Mouse (Mus musculus): ENCODE results near the gene Rpn2. TPM values are rescaled to one million over a fixed set of nuclear protein-coding genes. Genes with fewer than 3 reads are reported as not detected.

The Rpn2 gene
- total RNA-seq, 2 experiments from 2014 or later, result 91.4 to 104 TPM

DNA sequence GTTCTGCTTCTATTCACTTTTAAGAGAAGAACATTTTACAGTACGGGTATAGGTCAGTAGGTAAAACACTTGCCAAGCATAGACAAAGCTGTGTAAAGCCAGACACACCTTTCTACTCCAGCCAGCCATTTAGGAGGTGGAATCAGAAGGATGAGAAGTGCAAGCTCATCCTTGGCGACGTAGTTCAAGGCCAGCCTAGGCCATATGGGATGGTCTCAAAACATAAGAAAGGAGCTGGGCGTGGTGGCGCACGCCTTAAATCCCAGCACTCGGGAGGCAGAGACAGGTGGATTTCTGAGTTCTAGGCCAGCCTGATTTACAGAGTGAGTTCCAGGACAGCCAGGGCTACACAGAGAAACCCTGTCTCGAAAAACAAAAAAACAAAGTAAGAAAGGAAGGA, 30.8 kb downstream of the Rpn2 start:
- no peak for DNase-seq

DNA sequence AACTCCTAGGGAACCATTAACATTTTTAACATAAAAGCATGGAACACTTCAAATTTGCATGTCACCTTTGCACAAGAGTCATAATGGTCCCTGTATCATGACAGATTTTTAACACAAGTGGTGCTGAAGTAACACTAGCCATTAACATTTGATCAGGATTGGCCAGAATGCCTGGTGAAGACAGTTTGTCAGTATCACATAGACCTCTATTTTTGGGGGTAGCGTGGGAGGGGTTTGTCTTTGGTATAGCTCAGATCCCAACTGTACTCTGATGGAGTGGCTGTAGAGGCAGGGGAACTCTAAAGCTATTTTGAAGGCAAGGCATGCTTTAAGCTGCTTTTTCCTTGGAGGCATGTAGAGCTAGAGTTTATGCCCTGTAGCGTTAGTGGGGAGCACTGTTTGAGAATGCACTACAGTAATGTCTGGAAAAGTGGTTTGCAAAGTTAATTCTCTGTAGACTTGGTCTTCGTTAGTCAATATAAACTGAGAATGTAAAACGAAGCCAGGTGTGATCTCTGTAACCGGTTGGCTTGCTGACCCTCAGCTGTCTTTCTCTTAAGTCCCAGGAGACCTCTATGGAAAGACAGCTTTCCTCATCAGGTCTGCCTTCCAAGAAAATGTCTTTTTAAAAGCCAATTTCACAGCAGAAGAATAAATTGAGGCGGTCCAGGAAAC, 32.3 kb downstream of the Rpn2 start:
- no peak for DNase-seq

DNA sequence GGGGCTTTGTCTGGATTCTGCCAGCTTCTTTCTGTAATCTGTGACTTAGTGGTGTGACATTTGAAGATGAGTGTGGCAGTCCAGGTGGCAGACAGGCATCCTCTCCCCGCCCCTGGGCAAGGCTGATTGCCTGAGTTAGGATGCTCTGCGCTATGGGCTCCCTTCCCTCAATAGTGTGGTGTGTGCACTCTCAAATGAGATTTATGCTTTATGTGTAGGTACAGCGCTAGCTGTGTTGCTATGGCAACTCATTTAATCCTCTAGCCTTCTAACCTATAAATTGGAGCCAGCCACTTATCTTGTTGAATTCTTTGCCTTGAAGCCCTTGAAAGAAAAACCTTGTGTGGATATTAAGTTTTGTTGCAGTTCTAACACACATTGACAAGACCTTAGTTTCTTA, 34.9 kb downstream of the Rpn2 start:
- no peak for DNase-seq

DNA sequence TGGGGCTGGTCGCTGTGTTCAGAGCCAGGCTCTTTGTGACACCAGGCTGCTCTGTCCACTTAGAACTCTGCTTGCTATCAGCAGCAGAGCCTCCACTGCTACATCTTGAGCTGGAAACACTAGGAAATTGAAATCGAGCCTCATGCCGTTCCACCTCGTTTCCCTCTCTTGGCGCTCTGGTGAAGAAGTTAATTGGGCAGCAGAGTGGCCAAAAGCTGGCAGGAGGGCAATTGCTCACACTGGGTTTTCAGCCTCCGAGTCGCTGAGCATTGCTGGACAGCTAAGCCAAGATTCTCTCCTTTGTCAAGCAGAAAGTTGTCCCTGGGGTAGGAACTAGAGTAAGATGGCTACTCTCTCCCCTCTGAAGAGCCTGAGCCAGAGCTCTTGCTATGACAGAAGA, 35.5 kb downstream of the Rpn2 start:
- no peak for DNase-seq

DNA sequence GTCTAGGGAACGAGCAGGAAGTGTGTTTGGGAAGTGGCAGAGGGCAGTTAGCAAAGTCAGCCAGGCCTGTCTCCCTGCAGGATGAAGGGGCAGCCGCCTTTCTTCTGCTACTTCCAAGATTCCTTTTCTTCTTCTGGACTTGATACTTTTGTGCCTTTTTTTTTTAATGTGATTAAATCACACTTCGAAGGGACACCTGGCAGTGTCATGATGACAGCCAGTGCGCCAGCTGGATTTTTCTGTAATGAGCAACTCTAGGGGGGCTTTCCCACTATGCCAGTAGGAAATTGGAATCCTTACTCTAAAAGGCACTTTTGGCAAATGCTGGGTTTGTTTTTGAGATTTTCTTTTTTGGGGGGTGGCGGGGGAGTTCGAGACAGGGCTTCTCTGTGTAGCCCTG, 36.7 kb downstream of the Rpn2 start:
- no peak for DNase-seq

DNA sequence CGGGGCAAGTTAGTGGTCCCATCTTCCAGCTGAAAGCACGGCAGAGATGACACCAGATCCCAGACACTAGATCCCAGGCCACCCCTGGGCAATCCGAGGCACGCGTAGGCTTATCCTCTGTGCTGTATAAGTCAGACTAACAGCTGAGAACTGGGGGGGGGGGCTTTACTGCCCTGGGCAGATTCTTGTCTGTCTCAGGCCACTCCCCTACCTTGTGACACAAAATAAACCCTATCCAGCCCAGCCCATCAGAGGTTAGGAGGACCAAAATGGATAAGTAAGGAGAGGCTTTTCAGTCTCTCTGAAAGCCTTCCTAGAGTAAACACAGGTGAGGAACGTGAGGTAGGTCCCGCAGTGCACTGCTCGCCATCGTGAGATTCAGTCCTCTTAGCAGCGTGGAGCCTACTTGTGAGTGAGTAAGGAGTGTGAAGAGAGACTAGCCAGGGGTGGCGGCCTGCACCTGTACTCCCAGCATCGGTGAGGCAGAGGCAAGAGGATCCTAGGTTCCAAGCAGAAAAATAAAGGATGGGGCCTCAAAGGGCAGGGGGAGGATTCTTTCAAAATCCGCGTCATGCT, 37.6 kb downstream of the Rpn2 start:
- DNase-seq, result no peak

DNA sequence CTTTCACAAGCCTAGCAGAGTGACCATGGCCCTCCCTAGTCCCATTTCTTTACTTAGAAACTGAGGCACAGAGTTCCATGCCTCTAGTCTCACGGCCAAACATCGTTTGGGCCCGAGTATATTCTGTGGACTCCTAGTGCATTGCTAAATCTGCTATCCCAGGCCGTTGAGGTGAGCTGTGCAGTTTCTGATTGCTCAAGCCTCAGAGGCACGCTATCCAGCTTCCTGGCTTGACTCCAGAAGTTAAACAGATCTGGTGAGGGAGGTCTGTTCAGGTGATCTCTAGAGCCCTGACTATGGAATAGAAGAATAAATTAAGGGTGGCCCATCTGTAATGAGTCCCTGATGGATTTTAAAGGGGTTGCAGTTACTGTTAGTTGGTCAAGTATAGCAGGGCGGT, 38.4 kb downstream of the Rpn2 start:
- DNase-seq, result no peak

DNA sequence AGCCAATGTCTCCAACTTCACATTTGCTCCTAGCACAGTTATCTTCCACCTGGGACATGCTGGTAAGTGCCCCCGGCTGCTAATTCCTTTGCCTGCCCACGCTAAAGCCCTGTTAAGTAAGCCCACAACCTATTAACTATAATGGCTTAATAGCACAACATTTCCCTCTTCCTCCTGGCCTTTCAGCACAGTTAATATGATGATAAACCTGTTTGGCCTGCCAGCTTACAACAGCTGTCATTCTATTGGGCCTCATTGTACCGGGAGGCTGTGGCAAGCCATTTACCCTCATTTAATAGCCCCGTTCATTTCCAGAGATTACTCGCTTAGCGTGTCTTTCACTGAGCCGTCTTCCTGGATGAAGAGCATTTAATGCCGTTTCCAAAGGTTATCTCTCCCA, 41.3 kb downstream of the Rpn2 start:
- no peak for DNase-seq

DNA sequence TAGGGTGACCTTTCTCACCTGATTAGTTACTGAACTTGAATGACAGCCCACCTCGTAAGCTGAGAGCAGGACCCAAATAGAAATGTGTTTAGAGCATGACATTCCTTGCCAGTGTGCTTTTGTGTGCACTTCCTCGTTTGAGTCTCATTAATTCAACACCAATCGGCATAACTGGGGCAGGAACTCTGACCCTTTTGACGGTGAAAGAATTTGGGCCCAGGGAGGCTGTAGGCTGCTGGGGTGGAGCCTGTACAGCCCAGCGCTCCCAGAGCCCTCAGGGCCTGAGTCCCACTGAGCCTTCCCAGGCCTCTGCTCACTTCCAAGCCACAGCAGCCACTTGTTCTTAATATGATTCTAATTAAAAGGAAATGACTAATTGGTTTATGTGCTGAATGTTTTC, 42.1 kb downstream of the Rpn2 start:
- DNase-seq, result no peak

DNA sequence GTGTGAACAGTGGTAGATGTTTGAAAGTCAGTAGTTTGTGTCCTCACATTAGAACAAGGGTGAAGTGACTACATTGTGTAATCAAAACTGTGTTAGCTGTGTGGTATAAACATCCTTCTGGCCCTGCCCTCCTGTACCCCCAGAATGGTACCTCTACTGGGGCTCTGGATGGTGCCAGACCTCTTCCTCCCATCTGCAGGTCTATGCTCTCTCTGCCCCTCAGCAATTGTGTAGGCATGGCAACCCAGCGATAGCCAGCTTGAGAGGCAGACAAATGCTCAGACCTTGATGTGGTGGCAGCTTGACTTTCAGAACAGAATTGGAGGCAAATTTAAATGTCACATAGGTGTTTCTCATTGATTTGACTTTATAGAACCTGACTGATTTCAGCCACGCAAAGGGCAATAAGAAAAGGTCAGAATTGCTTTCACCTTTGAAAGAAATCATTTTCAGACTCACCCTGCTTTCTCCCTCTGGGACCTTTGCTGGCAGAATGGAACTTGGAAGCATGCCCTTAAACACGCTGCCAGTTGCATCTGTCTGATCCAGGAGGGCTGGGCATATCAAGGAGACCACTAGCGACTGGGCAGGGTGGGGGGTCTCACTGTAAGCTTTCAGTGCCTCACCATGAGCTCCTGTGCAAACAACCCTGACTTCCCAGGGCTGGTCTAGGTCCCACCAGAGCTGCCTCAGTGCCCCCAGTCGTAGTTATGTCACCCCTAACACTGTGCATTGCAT, 43.4 kb downstream of the Rpn2 start:
- no peak for DNase-seq

DNA sequence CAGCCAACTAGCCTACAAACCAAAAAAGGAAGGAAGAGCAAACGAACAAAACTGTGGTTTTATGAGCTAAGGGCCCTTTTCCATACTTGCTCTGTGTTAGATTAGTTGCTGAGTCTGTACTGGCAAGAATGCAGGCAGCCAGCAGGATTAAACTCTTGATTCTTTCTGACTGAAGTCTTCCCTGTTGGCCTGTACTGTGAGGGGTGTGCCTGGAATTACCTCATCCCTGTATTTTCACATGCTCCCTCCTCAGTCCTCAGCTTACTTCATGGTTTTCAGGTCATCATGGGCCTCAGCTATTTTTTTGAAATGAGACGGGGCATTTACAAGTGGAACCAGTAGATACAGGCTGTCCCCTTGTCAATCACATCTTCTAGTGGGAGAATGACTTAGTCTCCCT, 46.4 kb downstream of the Rpn2 start:
- DNase-seq, result peak in 1 of 2 experiments; percentile 12

DNA sequence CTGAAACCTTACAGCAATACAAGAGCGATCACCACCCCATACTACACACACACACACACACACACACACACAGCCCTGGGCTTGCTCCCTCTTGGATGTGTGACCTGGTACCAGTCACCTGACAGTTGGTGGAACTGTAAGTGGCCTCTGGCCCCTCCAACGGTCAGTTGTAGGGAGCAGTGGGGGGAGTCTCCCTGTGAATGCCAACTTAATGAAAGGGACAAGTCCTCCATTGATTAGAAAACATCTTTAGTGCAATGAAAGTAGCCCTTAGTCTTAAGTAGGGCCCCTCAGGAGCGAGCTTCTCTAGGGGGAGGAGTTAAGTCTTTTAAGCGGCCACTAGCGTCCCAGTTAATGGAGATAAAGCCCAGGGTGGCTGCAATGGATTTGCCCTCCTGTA, 49.3 kb downstream of the Rpn2 start:
- no peak for DNase-seq

DNA sequence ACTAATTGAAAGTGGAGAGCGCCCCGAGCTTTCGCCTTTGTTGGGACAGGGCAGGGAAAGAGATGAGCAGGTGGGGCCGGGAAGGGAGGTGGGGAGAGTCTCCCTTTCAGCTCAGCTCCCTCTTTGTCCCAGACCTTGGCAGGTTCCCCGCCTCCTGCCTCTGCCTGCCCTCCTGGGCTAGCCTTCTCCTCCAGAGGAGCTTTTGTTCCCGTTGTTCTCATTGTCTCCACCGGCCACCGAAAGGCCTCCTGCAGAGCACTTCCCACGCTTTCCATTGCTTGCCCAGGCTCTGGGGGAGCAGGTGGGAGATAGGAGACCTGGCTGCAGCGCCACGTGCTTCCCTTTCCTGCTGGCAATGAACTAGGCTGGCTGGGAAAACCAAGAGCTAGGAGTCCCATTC, 49.8 kb downstream of the Rpn2 start:
- no peak for DNase-seq

DNA sequence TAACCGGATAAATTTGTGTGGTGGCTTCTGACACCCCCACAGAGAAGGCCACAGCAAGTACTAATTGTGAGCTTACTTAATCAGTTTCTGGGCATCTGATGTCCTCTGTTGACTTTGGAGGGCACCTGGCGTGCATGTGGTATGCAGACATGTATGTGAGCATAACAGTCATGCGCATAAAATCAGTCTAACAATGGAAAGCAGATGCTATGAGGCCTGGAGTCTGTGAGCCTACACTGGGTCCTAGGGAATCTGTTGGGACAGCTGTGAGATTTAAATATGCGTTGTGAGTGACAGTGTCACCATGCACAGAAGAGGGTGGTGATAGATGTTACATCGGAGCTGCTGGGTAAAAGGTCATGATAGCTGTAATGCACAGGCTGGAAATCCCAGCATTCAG, 53.2 kb downstream of the Rpn2 start:
- DNase-seq, result no peak

DNA sequence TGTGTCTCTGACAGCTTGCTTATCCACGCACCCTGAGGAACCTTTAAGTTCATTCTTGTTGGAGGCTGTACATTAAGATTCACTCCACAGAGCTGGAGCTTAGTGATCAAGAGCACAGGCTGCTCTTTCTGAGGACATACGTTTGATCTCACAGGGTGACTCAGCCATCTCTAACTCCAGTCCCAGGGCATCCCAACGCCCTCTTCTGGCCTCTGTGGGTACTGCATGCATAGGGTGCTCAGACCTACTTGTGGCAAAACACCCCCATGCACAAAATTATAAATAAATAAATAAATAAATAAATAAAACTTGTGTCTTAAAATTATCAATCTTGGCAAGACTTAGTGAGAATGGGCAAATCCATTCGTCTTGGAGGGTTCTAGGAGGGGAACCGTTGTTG, 59.8 kb downstream of the Rpn2 start:
- peak; percentile 15 to 65 for DNase-seq

DNA sequence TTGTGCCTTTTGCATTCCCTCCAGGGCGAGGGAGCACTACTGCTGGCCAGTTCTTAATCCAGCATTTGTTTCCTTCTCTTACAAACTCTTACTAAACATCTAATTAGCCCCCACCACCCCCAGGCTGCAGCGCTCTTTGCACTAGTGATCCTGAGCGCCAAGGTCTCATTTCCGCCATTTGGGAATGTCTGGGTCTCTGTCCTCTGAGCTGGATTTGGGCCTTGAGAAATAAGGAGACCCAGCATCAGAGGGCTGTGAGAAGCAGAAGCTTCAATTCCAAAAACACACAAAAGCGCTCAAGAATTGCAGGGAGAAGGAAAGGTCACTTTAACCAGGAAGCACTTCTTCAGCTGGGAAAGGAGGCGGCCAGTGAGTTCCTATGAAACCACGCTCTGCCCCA, 60.7 kb downstream of the Rpn2 start:
- no peak for DNase-seq

DNA sequence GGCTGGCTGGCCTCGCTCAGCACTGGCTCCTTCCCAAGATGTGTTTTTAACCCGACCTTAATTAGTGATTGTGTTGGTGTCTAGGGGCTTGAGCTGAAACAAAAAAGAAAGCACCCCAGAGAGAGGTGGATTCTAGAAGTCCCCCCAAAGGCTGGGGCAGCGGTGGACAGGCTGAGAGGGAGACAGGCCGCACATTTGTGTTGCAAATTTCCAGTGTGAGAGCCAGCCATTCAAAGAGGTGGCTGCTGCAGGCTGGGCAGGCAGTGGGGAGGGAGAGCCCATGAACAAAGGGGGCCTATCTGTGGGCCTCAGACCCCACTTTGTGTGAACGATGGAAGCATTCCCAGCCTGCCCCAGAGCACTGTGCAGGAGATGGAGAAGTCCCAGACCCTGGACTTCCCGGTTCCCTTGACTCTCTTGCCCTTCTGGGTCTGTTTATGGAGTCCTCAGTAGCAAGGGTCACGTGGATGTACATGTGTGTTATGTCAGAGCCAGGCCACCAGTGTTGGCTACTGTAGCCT, 61.5 kb downstream of the Rpn2 start:
- peak; percentile 38 to 45 for DNase-seq

DNA sequence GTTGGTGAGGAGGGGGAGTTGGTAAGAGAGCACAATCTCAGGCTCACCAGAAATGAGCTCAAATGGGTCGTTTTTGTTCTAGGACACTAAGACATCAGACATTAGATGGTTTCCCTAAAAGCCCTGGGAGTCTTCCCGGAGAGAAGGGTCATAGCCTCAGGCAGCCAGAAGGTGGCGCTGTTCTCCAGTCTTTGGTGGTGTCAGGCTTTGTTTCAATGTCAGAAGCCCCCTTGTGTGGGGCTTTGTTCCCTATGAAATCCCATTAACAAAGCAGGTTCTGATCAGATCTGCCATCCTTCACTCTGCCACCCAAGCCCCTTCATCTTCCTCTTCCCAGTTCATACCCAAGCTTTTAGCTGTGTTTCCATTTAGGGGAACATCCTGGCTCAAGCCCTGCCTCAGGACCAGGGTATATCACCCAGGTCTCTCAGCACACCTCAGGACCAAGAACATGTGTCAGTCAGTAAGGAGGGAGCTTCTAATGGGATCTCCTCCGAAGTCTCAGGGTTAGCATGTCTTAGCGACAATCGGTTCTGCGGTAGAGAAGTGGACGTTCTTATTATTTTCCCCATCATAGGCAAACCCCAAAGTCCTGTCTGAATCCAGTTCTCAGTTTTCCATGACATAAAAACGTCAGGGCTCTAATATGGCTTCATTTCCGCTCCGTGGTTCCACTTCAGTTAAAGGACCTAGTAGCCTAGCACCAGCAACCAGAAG, 62.9 kb downstream of the Rpn2 start:
- DNase-seq, result peak; percentile 42 to 79

DNA sequence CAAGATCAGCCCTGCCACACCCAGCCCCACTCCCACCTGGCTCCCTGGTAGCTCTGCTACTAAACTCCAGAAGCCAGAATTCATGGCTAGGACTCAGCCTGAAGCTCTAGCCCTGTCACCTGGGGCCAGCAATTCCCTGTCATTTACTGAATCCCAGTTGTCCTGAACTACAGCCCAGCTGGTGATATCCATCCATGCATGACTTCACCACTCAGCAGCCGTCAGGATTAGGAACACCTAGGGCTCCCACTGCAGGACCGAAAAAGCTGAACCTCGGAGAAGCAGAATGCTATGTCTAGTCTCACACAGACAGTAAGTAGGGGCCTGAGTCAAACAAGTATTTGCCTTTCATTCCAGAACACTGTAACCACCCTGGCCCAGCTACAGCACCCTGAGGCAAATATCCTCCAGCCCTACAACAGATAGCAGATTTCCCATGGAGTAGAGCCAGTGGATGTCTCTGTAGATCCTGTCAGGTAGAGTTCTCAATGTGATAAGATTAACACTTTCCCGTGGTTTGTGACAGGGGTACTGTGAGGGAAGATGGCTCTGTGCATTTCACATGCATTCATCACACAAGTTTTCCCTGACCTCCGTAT, 63.6 kb downstream of the Rpn2 start:
- no peak for DNase-seq

DNA sequence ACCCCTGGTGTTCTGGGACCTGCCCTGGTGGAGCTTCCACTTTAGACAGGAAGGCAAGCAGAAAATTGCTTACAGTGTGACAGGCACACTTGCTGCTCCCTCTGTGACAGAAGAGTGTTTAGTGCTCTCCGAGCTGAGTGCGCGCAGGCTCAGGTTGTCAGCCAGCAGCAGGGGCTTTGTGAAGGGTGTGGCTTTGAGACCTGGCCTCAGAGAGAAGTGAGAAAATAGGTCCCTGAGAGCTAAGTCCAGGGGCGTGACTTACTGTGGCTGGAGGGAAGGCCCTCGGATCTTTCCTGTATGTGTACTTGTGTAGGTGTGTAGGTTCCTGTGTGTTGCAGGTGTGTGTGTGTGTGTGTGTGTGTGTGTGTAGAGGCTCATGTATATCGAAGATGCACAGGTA, 64.5 kb downstream of the Rpn2 start:
- no peak for DNase-seq

DNA sequence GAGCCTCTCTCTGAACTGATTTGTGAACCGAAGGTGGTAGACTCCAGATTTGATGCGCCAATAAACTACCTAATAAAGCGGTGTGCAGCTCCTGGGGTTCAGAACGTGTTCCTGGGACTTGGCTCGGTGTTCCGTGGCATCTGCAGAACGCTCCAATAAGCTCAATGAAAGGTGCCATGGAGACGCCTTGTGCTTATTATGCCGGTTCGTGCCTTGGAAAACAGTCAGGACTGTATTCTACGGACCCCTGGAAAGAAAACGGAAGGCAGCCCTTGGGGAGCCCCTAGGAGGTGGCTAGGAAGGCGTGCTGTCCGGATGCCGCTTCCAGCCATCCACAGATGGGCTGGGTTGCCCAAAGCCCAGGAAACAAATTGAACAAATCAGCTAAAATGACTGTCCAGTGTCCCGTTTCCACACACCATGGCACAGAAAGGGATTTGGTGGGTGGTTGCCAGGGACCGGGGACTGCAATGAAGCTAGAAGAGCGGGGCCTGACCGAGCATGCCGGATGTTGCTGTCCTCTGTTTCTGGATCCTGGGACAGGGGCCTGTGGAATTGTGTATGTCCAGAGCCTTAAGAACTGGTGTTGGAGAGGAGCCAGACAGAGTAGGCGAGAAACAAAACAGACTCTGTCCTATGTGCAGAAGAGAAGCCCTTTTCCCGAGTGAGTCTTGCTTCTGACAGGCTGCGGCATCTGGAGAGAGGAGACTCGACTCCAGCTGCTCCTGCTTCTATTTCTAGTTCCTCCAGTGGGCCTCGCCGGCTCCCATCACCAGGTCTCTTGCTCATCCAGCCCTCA, 68.7 kb downstream of the Rpn2 start, which contains the start of gene Ghrh:
Gene Ghrh, minus strand, starts transcription at position 146 of the 799 bp plus-strand sequence.
- peak; percentile 6 to 45 for DNase-seq

Measured in heart, adult 18-20 months (tissue).